Mouse (Mus musculus) cerebellum, adult 11-12 months (tissue): Measurements from ENCODE around the gene Ttll5.

Experiments
- DNase-seq: peaks from one replicate; pipeline ENCODE4 v3.0.0; 2022

Ttll5 gene

DNA sequence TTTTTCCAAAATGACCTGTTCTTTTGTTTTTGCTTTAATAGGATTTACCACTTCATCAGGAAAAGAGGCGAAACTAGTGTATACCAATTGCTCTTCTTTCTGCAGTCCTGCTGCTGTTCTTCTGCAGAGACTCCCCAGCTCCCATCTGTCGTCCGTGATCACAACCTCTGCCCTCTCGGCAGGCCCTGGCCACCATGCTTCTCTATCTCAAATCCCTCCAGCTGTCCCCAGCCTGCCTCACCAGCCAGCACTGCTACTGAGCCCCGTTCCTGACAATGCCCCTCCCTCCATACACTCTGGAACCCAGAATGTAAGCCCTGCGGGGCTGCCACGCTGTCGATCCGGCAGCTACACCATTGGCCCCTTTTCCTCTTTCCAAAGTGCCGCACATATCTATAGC, 108.8 kb downstream of the Ttll5 start:
- no peak for DNase-seq

- DNase-seq: no peak
These were observed 112.9 kb downstream of the Ttll5 start for GRCm38 (mm10) chr12:85937384-85937783.

- DNase-seq: no peak
These were observed 119.0 kb downstream of the Ttll5 start for GRCm38 (mm10) chr12:85943456-85943855.

- DNase-seq: no peak
These were observed 120.0 kb downstream of the Ttll5 start for GRCm38 (mm10) chr12:85944419-85944818.

GRCm38 (mm10) chr12:85947161-85947560, 122.7 kb downstream of the Ttll5 start:
- DNase-seq: no peak

DNA sequence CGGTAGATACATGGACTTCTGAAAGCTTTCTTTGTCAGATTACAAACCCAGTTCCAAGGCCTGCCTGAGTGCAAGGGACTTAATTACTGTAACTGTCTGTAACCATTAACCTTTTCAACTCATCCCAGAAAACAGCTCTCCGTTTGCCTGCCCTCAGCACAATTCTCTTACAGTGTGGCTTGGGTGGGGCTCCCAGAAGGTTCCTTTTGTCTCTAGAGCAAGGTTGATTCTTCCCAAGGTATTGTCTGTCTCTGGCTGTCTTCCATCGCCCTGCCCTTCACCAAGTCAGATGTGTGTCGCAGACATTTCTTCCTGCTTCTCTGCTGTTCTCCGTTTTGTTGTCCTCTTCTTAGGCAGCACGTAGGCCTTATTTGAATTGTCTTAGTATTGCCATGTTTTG, 125.2 kb downstream of the Ttll5 start:
- no peak for DNase-seq

- no peak for DNase-seq
These were observed 125.9 kb downstream of the Ttll5 start for GRCm38 (mm10) chr12:85950371-85950770.

GRCm38 (mm10) chr12:85951036-85951435, 126.6 kb downstream of the Ttll5 start:
- DNase-seq: no peak

GRCm38 (mm10) chr12:85951822-85952221, 127.4 kb downstream of the Ttll5 start:
- DNase-seq: no peak

- DNase-seq: no peak
These were observed 127.9 kb downstream of the Ttll5 start for GRCm38 (mm10) chr12:85952349-85952748.

DNA sequence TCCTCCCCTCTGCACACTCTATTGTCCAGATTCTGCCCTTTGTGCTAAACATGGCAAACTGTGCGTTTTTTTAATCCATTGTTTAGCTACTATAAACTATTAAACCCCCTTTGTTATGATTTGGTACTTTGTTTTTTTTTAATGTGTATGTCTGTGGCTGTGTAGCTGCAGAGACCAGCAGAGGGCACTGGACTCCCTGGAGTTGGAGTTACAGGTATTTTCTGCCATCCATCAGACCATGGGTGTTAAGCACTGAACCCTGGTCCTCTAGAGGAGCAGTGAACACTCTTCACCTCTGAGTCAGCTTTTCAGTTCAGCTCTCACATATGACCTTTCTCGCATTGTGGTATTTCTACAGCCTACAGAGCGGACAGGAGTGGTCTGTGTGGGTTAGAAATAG, 129.7 kb downstream of the Ttll5 start:
- DNase-seq: no peak

DNA sequence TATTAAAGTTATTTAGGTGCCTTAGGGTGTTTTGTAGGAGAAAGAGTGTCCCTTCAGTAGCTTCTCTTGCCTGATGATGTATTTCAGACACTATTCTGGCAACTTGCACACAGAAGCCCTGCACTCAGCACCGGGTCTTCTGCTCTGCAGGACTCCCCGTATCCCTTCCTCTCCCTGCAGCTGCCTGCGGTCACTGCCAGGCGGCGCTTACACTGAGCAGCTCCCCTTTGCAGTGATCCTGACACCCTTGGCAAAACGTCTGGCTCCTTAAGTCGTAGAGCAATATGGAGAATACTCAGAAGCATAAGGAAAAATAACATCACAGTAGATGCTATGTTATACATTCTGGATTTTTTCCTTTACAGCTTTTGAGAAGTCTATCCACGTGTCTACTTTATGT, 130.6 kb downstream of the Ttll5 start:
- DNase-seq: no peak

GRCm38 (mm10) chr12:85955690-85956089, 131.2 kb downstream of the Ttll5 start:
- no peak for DNase-seq

DNA sequence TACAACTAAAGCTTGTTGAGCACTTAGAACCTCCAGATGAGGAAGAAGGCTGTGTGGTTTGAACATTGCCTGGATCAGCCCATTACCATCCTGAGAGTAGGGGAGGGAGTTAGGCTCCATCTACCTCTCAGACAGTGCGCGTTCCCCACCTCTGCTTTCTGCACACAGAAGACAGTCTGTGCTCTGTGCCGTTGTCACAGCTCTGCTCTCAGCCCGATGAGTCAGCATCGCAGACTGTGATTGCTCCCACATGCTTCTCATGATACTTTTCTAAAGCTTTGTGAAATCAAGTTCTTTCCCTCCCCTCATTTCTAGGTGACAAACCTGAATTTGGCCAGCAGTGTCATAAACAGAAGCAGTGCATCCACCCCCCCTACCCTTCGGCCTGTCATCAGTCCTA, 131.8 kb downstream of the Ttll5 start:
- DNase-seq: no peak

DNA sequence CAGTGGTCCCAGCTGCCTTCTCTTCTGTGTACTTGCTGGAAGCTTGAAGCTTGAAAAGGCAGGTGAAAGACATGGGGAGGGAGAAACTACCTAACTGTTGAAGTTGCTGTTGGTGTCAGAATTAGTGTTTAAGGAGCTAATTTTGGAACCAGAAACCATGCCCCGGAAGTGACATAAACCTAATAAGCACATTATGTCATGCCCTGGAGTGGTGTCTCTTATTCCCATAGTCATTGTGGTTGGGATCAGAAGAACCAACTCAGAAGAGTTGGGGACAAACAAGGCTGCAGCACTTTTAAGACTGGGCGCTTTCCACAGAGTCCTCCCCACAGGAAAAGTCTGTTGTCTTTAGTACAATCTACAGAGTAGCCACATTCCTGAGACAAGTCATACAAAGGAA, 134.0 kb downstream of the Ttll5 start:
- DNase-seq: no peak

DNA sequence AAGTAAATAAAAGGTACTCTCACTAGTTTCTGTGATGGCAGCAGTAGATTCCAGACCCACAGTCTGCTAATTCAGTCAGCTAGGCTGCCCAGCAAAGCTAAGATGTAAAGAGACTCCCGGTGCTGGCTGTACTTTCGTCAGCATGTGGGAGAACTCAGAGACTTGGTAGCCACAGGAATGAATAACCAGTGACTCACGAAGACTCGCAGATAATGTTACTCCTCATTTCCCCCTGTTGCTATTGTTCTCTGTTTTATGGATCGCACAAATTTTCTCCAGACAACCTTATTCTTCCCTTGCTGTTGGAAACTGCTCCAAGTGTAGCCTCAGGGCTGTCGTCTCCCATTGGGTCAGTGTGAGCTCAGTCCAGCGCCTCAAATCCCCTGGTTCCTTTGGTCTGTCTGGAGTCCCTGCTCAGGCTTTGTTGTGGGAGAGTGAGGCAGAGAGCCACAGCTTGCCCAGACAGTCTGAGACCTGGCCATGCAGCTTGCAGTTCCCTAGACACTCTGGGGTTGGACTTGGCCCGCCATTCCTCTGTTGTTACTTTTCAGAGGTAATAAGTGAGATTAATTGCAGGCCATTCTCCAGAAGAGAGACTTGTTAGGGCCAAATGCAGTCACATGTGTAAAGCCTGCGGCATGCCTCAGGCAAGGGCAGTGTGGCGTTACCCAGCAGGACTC, 135.5 kb downstream of the Ttll5 start:
- DNase-seq: no peak

GRCm38 (mm10) chr12:85960699-85961098, 136.2 kb downstream of the Ttll5 start:
- no peak for DNase-seq

DNA sequence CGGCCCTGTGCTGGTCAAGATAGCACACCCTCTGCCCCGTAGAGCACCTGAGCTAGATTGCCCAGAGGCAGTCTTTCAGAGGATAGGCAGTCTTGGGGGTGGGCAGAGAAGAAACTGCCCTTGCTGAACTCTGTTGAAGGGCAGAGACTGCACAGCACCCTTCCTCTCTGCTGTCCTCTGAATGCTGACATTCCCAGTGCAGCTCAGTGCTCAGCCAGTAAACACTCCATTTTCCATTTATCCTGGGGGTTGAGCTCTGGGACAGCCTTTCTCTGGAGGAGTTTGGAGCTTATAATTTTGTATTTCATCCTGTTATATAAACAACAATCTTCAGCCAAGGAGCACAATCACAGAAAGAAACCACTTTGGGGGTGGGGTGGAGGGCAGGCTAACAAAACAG, 138.7 kb downstream of the Ttll5 start:
- DNase-seq: no peak

GRCm38 (mm10) chr12:85963699-85964098, 139.2 kb downstream of the Ttll5 start:
- no peak for DNase-seq

DNA sequence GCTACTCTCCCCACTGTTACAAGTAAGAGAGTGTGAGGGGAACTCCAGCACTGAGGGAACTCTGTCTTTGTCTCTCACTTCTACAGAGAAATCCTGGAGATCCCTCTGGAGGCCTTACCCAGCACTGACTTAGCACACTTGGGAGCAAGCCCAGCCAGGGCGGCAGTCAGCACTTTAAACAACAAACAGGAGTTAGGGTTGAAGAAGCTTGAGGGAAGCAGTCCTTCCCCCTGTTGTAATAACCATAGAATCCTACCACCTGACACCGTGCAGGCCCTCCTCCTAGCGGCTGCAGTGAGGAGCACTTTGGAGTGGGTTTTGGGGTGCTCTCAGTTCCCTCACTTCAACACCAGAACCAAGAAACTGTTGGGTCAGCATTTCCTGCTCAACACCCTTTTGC, 140.0 kb downstream of the Ttll5 start:
- DNase-seq: no peak

DNA sequence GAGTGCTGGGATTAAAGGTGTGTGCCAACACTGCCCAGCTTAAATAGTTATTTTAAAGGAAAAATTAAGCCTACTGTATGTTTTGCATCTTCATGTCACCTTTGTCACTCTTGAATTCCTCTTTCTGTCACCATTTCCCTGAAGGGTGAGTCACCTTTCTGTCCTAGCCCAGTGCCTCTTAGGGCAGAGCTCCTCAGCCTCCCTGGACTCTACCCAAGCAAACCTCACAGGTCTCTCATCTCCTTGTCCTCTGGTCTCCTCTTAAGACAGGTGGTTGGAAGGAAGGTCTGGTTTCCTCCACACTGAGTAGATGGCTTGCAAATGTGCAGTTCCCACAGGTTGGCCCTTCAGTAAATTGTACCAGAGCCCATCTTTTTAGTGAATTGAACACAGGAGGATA, 143.4 kb downstream of the Ttll5 start:
- DNase-seq: no peak

DNA sequence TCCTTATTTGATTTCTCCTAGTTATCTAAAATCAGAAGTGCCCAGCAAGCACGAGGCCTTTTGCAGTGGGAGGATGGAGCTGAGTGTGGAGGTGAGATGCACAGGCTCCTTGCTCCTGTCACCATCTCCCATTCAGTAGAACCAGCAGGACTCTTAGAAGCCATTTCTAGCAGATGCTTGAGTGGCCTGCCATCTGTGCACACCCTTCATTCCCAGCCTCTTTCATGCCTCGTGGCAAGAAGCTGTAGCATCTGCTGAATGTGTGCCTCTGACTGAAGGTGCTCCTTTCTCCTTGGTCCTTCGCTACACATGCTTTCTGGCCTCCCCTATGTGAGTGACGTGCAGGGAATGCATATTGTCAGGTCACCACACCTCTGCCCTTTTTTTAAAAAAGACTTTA, 143.9 kb downstream of the Ttll5 start:
- DNase-seq: no peak

GRCm38 (mm10) chr12:85969571-85969970, 145.1 kb downstream of the Ttll5 start:
- peak; percentile 69 for DNase-seq

DNA sequence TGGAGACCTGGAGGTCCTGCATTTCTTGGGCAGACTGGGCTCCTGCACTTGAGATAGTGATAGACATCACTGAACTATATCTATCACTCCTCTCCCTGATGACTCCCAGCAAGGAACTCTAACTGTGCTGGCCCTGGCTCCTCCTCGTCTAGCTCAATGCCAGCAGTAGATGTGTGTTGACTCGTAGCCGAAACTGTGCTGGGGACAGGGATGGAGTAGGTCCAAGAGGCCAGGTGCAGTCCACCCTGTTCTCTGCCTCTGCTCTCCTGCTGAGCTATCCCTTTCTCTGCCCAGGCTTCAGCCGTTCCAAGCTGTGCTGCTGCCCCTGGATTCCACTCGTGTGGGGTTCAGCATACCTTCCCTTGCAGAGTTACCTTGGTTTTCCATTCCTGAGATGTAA, 145.7 kb downstream of the Ttll5 start:
- DNase-seq: peak; percentile 95

DNA sequence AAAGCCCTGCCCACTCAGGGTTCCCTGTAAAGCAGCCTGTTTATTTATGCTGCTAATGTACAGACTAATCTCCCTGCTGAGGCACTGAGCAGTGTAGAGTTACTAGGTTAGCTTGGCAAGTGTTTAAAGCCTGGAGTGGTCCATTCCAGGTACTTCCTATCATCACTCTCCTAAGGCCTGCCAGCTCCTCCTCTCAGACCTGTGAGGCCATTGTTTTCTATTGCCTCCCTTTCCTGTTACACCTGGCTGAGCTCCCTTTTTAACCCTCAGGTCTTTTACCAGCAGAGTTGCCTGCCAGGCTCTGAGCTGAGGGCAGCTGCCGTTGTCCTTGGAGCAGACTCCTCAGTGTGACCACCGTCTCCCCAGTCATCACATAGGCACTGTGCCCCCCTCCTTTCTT, 146.3 kb downstream of the Ttll5 start:
- peak; percentile 76 for DNase-seq

DNA sequence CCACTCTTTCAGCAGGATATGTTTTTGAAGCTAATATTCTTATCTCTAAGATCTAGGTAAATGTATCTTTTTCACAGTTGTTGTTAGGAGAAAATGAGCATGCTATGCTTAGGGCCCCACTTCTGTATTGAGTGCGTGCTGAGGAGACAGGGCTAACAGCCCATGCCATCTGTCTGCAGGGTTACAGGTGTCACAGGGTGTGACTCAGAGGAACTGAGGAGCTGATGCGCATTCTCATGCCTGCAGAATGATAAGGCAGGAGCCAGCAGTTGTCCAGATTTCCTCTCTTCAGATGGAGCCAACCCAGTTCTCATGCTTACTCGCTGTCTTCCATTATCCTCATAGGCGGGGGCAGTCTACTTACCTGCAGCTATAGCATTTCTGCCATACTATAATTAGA, 147.2 kb downstream of the Ttll5 start:
- DNase-seq: peak; percentile 56
